Mouse (Mus musculus) stomach, postnatal 0 days (tissue): Measurements from ENCODE around the gene Lpin3.

Source experiments
- CTCF ChIP-seq: IDR thresholded peaks from 2 replicates; pipeline ENCODE4 v1.5.1; 2016; ENCODE audit warnings: antibody characterized with exemption, low read depth, mild to moderate bottlenecking, moderate library complexity
- EP300 ChIP-seq: optimal IDR thresholded peaks from 2 replicates; pipeline ENCODE3; 2016; ENCODE audit warnings: antibody characterized with exemption

- TF ChIP-seq CTCF (peak; percentile 63), EP300 (no peak)
Measured at GRCm38 (mm10) chr2:160876115-160876514, 4.4 kb upstream of the Lpin3 start.
